In the genomic region with DNA sequence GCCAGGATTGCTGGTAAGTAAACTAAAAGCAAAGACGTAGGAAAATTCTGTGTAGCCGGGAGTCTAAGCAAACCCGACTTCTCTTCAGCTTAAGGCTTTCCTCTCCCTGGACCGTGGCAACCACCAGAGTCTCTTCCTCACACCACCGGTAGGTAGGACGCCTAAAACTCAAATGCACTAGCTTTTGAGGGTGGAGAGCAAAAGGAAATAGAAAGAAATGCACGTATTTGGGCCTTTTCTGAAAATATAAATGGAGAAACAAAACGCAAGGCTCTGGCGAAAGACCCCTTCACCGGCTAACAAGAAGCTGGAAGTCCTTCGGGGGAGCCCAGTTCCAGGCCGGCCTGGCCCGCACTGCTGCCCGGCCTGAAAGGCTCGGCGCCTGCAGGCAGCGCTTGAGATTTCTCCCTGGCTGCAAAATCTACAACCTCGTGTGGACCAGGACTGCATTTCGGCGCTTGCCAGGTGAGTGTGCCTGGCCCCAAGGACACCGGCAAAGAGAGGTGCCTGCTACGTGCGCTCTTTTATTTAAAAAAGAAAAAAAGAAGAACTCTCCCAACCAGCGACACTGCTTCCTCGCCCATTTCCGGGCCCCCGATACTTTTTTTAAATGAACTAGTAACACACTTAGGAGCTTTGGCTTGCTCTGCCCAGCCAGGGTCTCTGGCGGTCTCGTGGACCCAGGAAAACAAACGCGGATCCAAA, we compare ENCODE assay signal across 8 mouse cellular contexts. TPM values are rescaled to one million over a fixed set of nuclear protein-coding genes. Genes with fewer than 3 reads are reported as not detected.
DNase-seq lines count a peak whose midpoint lies in the region; ATAC-seq and TF ChIP-seq lines count a peak whose summit lies in the region.

No protein-coding gene starts in this region.

- no peak for DNase-seq in liver, adult 2 months (ENCODE audit: extremely low read depth, low read depth, low spot score)
- no peak for DNase-seq in liver
- DNase-seq in limb, embryonic 14.5 days (ENCODE audit: low spot score) = no peak
- no peak for DNase-seq in layer of hippocampus, adult 9-11 months
- no peak for DNase-seq in left cerebral cortex, postnatal 14 days (ENCODE audit: low spot score in 2 of 2)
- no peak for DNase-seq in cerebellum, postnatal 4 days (ENCODE audit: low spot score in 2 of 2)

- H3K4me2 ChIP-seq in embryonic facial prominence, embryonic 13.5 days = peak overlapping the region; percentile 90
- H3K4me2 ChIP-seq in limb, embryonic 14.5 days (replicated peaks; ENCODE audit: low read depth, low read length, severe bottlenecking) = peak overlapping the region; percentile 39
- H3K4me2 ChIP-seq in stomach, embryonic 15.5 days = peak overlapping the region; percentile 92

- TF ChIP-seq CTCF in liver, adult 2 months (IDR thresholded peaks at IDR 0.05; ENCODE audit: low read depth, low read length) = no peak

- no peak overlapping the region for H3K9ac ChIP-seq in liver, adult 2 months (ENCODE audit: low read depth, low read length)
- peak overlapping the region; percentile 75 for H3K9ac ChIP-seq in embryonic facial prominence, embryonic 13.5 days
- H3K9ac ChIP-seq in limb, embryonic 14.5 days (ENCODE audit: low read depth, low read length, severe bottlenecking) = peak overlapping the region; percentile 44; the same call in 1 of the 2 replicates
- no peak overlapping the region for H3K9ac ChIP-seq in stomach, embryonic 15.5 days

- H3K27ac ChIP-seq in liver, adult 2 months (replicated peaks; ENCODE audit: insufficient read depth, low read depth, low read length) = no peak overlapping the region
- H3K27ac ChIP-seq in embryonic facial prominence, embryonic 13.5 days = peak overlapping the region; percentile 83
- H3K27ac ChIP-seq in limb, embryonic 14.5 days (replicated peaks; ENCODE audit: low read depth, low read length) = no peak overlapping the region
- no peak overlapping the region for H3K27ac ChIP-seq in stomach, embryonic 15.5 days

- no peaks in the 10 kb centered on the region for H3K36me3 ChIP-seq in liver, adult 2 months (ENCODE audit: control insufficient read depth, insufficient read depth, low read length)
- H3K36me3 ChIP-seq in embryonic facial prominence, embryonic 13.5 days = peaks cover 4% of the 10 kb centered on the region; the same call in 1 of the 2 replicates
- H3K36me3 ChIP-seq in limb, embryonic 14.5 days (ENCODE audit: control insufficient read depth, insufficient read depth, low read length) = no peaks in the 10 kb centered on the region
- no peaks in the 10 kb centered on the region for H3K36me3 ChIP-seq in stomach, embryonic 15.5 days

- no peak for ATAC-seq in embryonic facial prominence, embryonic 13.5 days (ENCODE audit: insufficient number of reproducible peaks, insufficient read depth, low FRiP score, low TSS enrichment, low read depth)
- ATAC-seq in limb, embryonic 14.5 days (ENCODE audit: low FRiP score, low read depth) = no peak
- no peak for ATAC-seq in stomach, embryonic 15.5 days (ENCODE audit: insufficient read depth, low FRiP score, low read depth)

- no peaks in the 10 kb centered on the region for H3K79me2 ChIP-seq in liver, adult 2 months (ENCODE audit: control insufficient read depth, insufficient read depth, low read length)

- H3K27me3 ChIP-seq in liver, adult 2 months (ENCODE audit: control insufficient read depth, insufficient read depth, low read length) = peaks cover 15% of the 10 kb centered on the region
- peaks cover 93% of the 10 kb centered on the region for H3K27me3 ChIP-seq in embryonic facial prominence, embryonic 13.5 days
- H3K27me3 ChIP-seq in limb, embryonic 14.5 days (ENCODE audit: control insufficient read depth, insufficient read depth, low read length) = peaks cover 89% of the 10 kb centered on the region
- peaks cover 61% of the 10 kb centered on the region for H3K27me3 ChIP-seq in stomach, embryonic 15.5 days (replicated peaks)

- H3K9me3 ChIP-seq in embryonic facial prominence, embryonic 13.5 days = no peaks in the 10 kb centered on the region
- H3K9me3 ChIP-seq in limb, embryonic 14.5 days (ENCODE audit: control insufficient read depth, low read length) = no peaks in the 10 kb centered on the region
- no peaks in the 10 kb centered on the region for H3K9me3 ChIP-seq in stomach, embryonic 15.5 days

- 21% methylated on average over 31 of the region's 31 CpGs for WGBS in liver, adult 2 months
- WGBS in embryonic facial prominence, embryonic 13.5 days = 3% methylated on average over 31 of the region's 31 CpGs
- WGBS in limb, embryonic 14.5 days = 2% methylated on average over 31 of the region's 31 CpGs
- WGBS in stomach, embryonic 15.5 days = 10% methylated on average over 31 of the region's 31 CpGs

- intact Hi-C loops in left cerebral cortex, postnatal 14 days (cut with DNase I) = loop anchor here (5.0 kb wide), 1 partner anchor 799 kb away; no protein-coding TSS in a partner anchor

- peak overlapping the region; percentile 50; the same call in 1 of the 2 replicates for H3K4me3 ChIP-seq in liver, adult 2 months (ENCODE audit: insufficient read depth, low read depth, low read length)
- peak overlapping the region; percentile 54 for H3K4me3 ChIP-seq in embryonic facial prominence, embryonic 13.5 days
- H3K4me3 ChIP-seq in limb, embryonic 14.5 days (replicated peaks; ENCODE audit: low read length) = peak overlapping the region; percentile 41
- H3K4me3 ChIP-seq in stomach, embryonic 15.5 days (replicated peaks) = peak overlapping the region; percentile 48

- no peak for TF ChIP-seq POLR2A in liver, adult 2 months (IDR thresholded peaks at IDR 0.05; ENCODE audit: extremely low read depth, insufficient read depth, low read length)
- TF ChIP-seq POLR2A in limb, embryonic 14.5 days (IDR thresholded peaks at IDR 0.05; ENCODE audit: borderline replicate concordance, extremely low read depth, insufficient read depth, insufficient read length) = no peak

- peaks cover 5% of the 10 kb centered on the region for H3K4me1 ChIP-seq in liver, adult 2 months (ENCODE audit: control insufficient read depth, insufficient read depth, low read length)
- peaks cover 58% of the 10 kb centered on the region for H3K4me1 ChIP-seq in embryonic facial prominence, embryonic 13.5 days
- H3K4me1 ChIP-seq in limb, embryonic 14.5 days (ENCODE audit: control insufficient read depth, insufficient read depth, low read length) = peaks cover 17% of the 10 kb centered on the region
- H3K4me1 ChIP-seq in stomach, embryonic 15.5 days = peaks cover 18% of the 10 kb centered on the region

RNA-seq across cellular contexts. Expression of gene 4930412O13Rik, which starts 4.3 kb away (rescaled TPM):
- total RNA-seq in liver, adult 2 months (2014; rRNA removed) = not detected in 2 replicates
- not detected in 2 replicates for polyA plus RNA-seq in liver, adult 2 months (2012; rRNA removed)
- polyA plus RNA-seq in embryonic facial prominence, embryonic 13.5 days (2015; fragmentation: Nextera tagmentation; extraction: Ambion mirVana) = 1.0 TPM in 1 of 2 replicates, not detected in the other
- polyA plus RNA-seq in limb, embryonic 14.5 days (2012; rRNA removed) = 0.38 and 0.64 TPM in 2 replicates
- not detected in 2 replicates for polyA plus RNA-seq in limb, embryonic 14.5 days (2014; fragmentation: Nextera tagmentation; extraction: Ambion mirVana)
- polyA plus RNA-seq in stomach, embryonic 15.5 days (2015; fragmentation: Nextera tagmentation; extraction: Ambion mirVana) = not detected in 2 replicates
- not detected for total RNA-seq in left cerebral cortex, postnatal 14 days (2021)

RNA-seq across cellular contexts. Expression of gene 9230102O04Rik, which starts 12.6 kb away (rescaled TPM):
- not detected in 2 replicates for total RNA-seq in liver, adult 2 months (2014; rRNA removed)
- polyA plus RNA-seq in liver, adult 2 months (2012; rRNA removed) = not detected in 2 replicates
- 0.70 and 0.79 TPM in 2 replicates for polyA plus RNA-seq in embryonic facial prominence, embryonic 13.5 days (2015; fragmentation: Nextera tagmentation; extraction: Ambion mirVana)
- not detected in 2 replicates for polyA plus RNA-seq in limb, embryonic 14.5 days (2012; rRNA removed)
- polyA plus RNA-seq in limb, embryonic 14.5 days (2014; fragmentation: Nextera tagmentation; extraction: Ambion mirVana) = not detected in 2 replicates
- polyA plus RNA-seq in stomach, embryonic 15.5 days (2015; fragmentation: Nextera tagmentation; extraction: Ambion mirVana) = not detected in 2 replicates
- not detected for total RNA-seq in left cerebral cortex, postnatal 14 days (2021)

RNA-seq across cellular contexts. Expression of gene Gata3, which starts 13.1 kb away (rescaled TPM):
- 0.07 TPM in 1 of 2 replicates, not detected in the other for total RNA-seq in liver, adult 2 months (2014; rRNA removed)
- 0.33 and 0.42 TPM in 2 replicates for polyA plus RNA-seq in liver, adult 2 months (2012; rRNA removed)
- polyA plus RNA-seq in embryonic facial prominence, embryonic 13.5 days (2015; fragmentation: Nextera tagmentation; extraction: Ambion mirVana) = 21.7 and 29.8 TPM in 2 replicates
- 6.4 and 6.9 TPM in 2 replicates for polyA plus RNA-seq in limb, embryonic 14.5 days (2012; rRNA removed)
- 27.0 and 29.4 TPM in 2 replicates for polyA plus RNA-seq in limb, embryonic 14.5 days (2014; fragmentation: Nextera tagmentation; extraction: Ambion mirVana)
- 4.5 and 4.6 TPM in 2 replicates for polyA plus RNA-seq in stomach, embryonic 15.5 days (2015; fragmentation: Nextera tagmentation; extraction: Ambion mirVana)
- total RNA-seq in left cerebral cortex, postnatal 14 days (2021) = under 1 TPM in 1 of 2 experiments, not detected in 1; 0.17 TPM

Comparison
In these comparisons a context has a peak if more than half of its experiments do, and no peak if none do; other contexts are left out.
1. H3K9ac ChIP-seq: peak in embryonic facial prominence, embryonic 13.5 days (single experiment) and limb, embryonic 14.5 days (single experiment); none in liver, adult 2 months (single experiment) and stomach, embryonic 15.5 days (single experiment).
2. H3K4me2 ChIP-seq: peak in every context shown above with its lines; median percentile 92 in stomach, embryonic 15.5 days; 90 in embryonic facial prominence, embryonic 13.5 days; 39 in limb, embryonic 14.5 days.
3. Peak in every context shown above with its lines, with median percentiles within 50 percentile points of each other: H3K4me3 ChIP-seq.